Mouse (Mus musculus) CH12F3 (cell line): Measurements from ENCODE around the gene Dnaja1.

Experiments used
- in situ Hi-C: fragments of 300-500 bp; cut with MboI; formaldehyde crosslinking; loops from 2 replicates; pipeline ENCODE4 v1.14.3; 2020; ENCODE audit warnings: low sequenced_read_pairs

Gene Dnaja1

GRCm38 (mm10) chr4:40722011-40722666 is at the start of gene Dnaja1:
TSS of gene Dnaja1 (plus strand) at chr4:40722150.
- in situ Hi-C loops = no loop called here

- in situ Hi-C loops = no loop called here
Measured at GRCm38 (mm10) chr4:40673526-40673925, 48.4 kb upstream of the Dnaja1 start.

- in situ Hi-C loops = loop anchor here (25.0 kb wide), 2 partner anchors 389 to 539 kb away; partner anchors contain the start of genes Aco1 and Ndufb6
Measured at GRCm38 (mm10) chr4:40676338-40676737, 45.6 kb upstream of the Dnaja1 start.

GRCm38 (mm10) chr4:40677132-40677531 is 44.8 kb upstream of the Dnaja1 start:
- in situ Hi-C loops = loop anchor here (25.0 kb wide), 2 partner anchors 390 to 540 kb away; partner anchors contain the start of genes Aco1 and Ndufb6

- in situ Hi-C loops = loop anchor here (25.0 kb wide), 2 partner anchors 393 to 543 kb away; partner anchors contain the start of genes Aco1 and Ndufb6
Measured at GRCm38 (mm10) chr4:40680250-40680860, 41.6 kb upstream of the Dnaja1 start.

GRCm38 (mm10) chr4:40681908-40682307 is 40.0 kb upstream of the Dnaja1 start:
- in situ Hi-C loops = loop anchor here (25.0 kb wide), 2 partner anchors 395 to 545 kb away; partner anchors contain the start of genes Aco1 and Ndufb6

GRCm38 (mm10) chr4:40682359-40682758 is 39.6 kb upstream of the Dnaja1 start:
- in situ Hi-C loops = loop anchor here (25.0 kb wide), 2 partner anchors 395 to 545 kb away; partner anchors contain the start of genes Aco1 and Ndufb6

- in situ Hi-C loops = loop anchor here (25.0 kb wide), 2 partner anchors 396 to 546 kb away; partner anchors contain the start of genes Aco1 and Ndufb6
Measured at GRCm38 (mm10) chr4:40683306-40683705, 38.6 kb upstream of the Dnaja1 start.

- in situ Hi-C loops = loop anchor here (25.0 kb wide), 2 partner anchors 404 to 554 kb away; partner anchors contain the start of genes Aco1 and Ndufb6
Measured at GRCm38 (mm10) chr4:40691100-40691499, 30.9 kb upstream of the Dnaja1 start.

GRCm38 (mm10) chr4:40697059-40697458 is 24.9 kb upstream of the Dnaja1 start:
- in situ Hi-C loops = loop anchor here (25.0 kb wide), 2 partner anchors 410 to 560 kb away; partner anchors contain the start of genes Aco1 and Ndufb6

GRCm38 (mm10) chr4:40700216-40700615 is 21.7 kb upstream of the Dnaja1 start:
- in situ Hi-C loops = no loop called here

- in situ Hi-C loops = no loop called here
Measured at GRCm38 (mm10) chr4:40701796-40702195, 20.2 kb upstream of the Dnaja1 start.

GRCm38 (mm10) chr4:40702797-40703709 is 18.9 kb upstream of the Dnaja1 start, which contains the start of gene Aptx:
TSS of gene Aptx (minus strand) at chr4:40703194.
- in situ Hi-C loops = no loop called here

GRCm38 (mm10) chr4:40703710-40704275 is 18.2 kb upstream of the Dnaja1 start:
- in situ Hi-C loops = no loop called here

GRCm38 (mm10) chr4:40717141-40717540 is 4.8 kb upstream of the Dnaja1 start:
- in situ Hi-C loops = no loop called here

- in situ Hi-C loops = no loop called here
Measured at GRCm38 (mm10) chr4:40720910-40721309, 1.0 kb upstream of the Dnaja1 start.

GRCm38 (mm10) chr4:40722687-40723460 is 924 bp downstream of the Dnaja1 start:
- in situ Hi-C loops = no loop called here

- in situ Hi-C loops = no loop called here
Measured at GRCm38 (mm10) chr4:40725141-40725540, 3.2 kb downstream of the Dnaja1 start.

- in situ Hi-C loops = no loop called here
Measured at GRCm38 (mm10) chr4:40725554-40725953, 3.6 kb downstream of the Dnaja1 start.

- in situ Hi-C loops = no loop called here
Measured at GRCm38 (mm10) chr4:40727247-40727646, 5.3 kb downstream of the Dnaja1 start.
